ENCODE assay signal across 8 mouse cellular contexts in the genomic region with DNA sequence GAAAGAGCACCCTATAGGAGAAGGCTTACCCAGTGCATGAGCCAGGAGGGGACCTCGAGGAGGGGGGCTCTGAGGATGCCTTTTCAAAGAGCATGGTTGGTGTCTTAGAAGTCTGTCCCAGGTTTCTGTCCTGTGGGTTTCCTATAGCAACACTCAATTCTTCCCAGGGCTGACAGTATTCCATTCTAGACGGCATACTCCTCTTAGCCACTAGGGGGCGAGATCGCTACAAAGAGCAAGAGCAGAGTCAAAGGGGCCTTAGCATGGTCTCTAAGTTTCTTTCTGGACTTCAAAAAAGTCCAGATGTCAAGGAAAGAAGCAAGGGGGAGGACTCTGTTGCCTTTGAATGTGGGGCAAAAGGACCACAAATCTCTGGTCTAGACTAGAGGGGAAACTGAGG. TPM values are rescaled to one million over a fixed set of nuclear protein-coding genes. Genes with fewer than 3 reads are reported as not detected.
DNase-seq lines count a peak whose midpoint lies in the region; ATAC-seq and TF ChIP-seq lines count a peak whose summit lies in the region.

No protein-coding gene starts in this region.

- H3K4me1 ChIP-seq in thymus, adult 2 months (replicated peaks; ENCODE audit: control insufficient read depth, insufficient read depth, low read length): peaks cover 16% of the 10 kb centered on the region
- peaks cover 39% of the 10 kb centered on the region for H3K4me1 ChIP-seq in embryonic facial prominence, embryonic 10.5 days

- DNase-seq in embryo, embryonic 10 days (ENCODE audit: low spot score): peak; percentile 73
- DNase-seq in embryo, embryonic 9.5 days (ENCODE audit: extremely low spot score): no peak
- peak; percentile 64 for DNase-seq in thymus, adult 2 months
- DNase-seq in thymus, adult 18-20 months: no peak
- peak; percentile 57 for DNase-seq in embryonic facial prominence, embryonic 10.5 days (ENCODE audit: low spot score)
- peak; percentile 72 to 80 for DNase-seq in kidney, postnatal 25 days
- no peak for DNase-seq in right cerebral cortex, postnatal 36 days (ENCODE audit: low spot score in 2 of 2)

- 6% methylated on average over 4 of the region's 4 CpGs for WGBS in thymus, adult 2 months
- 8% methylated on average over 4 of the region's 4 CpGs for WGBS in embryonic facial prominence, embryonic 10.5 days

- no peak for TF ChIP-seq POLR2A in thymus, adult 2 months (IDR thresholded peaks at IDR 0.05; ENCODE audit: control insufficient read depth, extremely low read depth, insufficient read depth, low read length, poor library complexity)

- no peaks in the 10 kb centered on the region for H3K36me3 ChIP-seq in thymus, adult 2 months (ENCODE audit: control insufficient read depth, insufficient read depth, low read length)
- H3K36me3 ChIP-seq in embryonic facial prominence, embryonic 10.5 days (replicated peaks): no peaks in the 10 kb centered on the region

- no peaks in the 10 kb centered on the region for H3K27me3 ChIP-seq in thymus, adult 2 months (ENCODE audit: control insufficient read depth, insufficient read depth, low read length)
- H3K27me3 ChIP-seq in embryonic facial prominence, embryonic 10.5 days (replicated peaks; ENCODE audit: low read depth, poor library complexity, severe bottlenecking): peaks cover 21% of the 10 kb centered on the region

- TF ChIP-seq CTCF in thymus, adult 2 months (IDR thresholded peaks at IDR 0.05; ENCODE audit: borderline replicate concordance, control insufficient read depth, extremely low read depth, insufficient read depth, low read length, poor library complexity): no peak

- no peak overlapping the region for H3K27ac ChIP-seq in thymus, adult 2 months (ENCODE audit: control insufficient read depth, insufficient read depth, low read length)
- peak overlapping the region; percentile 55 for H3K27ac ChIP-seq in embryonic facial prominence, embryonic 10.5 days (replicated peaks)

- ATAC-seq in neutrophil, adult 5-6 weeks (ENCODE audit: extremely low read depth, insufficient number of reproducible peaks, low FRiP score, poor library complexity, severe bottlenecking): peak; percentile 36; the same call in 1 of the 2 replicates

- no peaks in the 10 kb centered on the region for H3K9me3 ChIP-seq in embryonic facial prominence, embryonic 10.5 days

- H3K4me3 ChIP-seq in thymus, adult 2 months (ENCODE audit: control insufficient read depth, insufficient read depth, low read length): no peak overlapping the region
- H3K4me3 ChIP-seq in embryonic facial prominence, embryonic 10.5 days: no peak overlapping the region

RNA-seq across cellular contexts. Expression of gene Irf2bpl, which starts 20.6 kb away (rescaled TPM):
- polyA plus RNA-seq in thymus, adult 2 months (2012; rRNA removed): 38.6 and 46.1 TPM in 2 replicates
- polyA plus RNA-seq in embryonic facial prominence, embryonic 10.5 days (2016; fragmentation: Nextera tagmentation; extraction: Ambion mirVana): 13.5 and 17.3 TPM in 2 replicates
- 22.7 and 23.0 TPM in 2 replicates for total RNA-seq in neutrophil, adult 5-6 weeks (2017)

RNA-seq across cellular contexts. Expression of gene Cipc, which starts 41.6 kb away (rescaled TPM):
- polyA plus RNA-seq in thymus, adult 2 months (2012; rRNA removed): 43.8 and 56.5 TPM in 2 replicates
- 35.1 and 37.1 TPM in 2 replicates for polyA plus RNA-seq in embryonic facial prominence, embryonic 10.5 days (2016; fragmentation: Nextera tagmentation; extraction: Ambion mirVana)
- total RNA-seq in neutrophil, adult 5-6 weeks (2017): 20.4 and 21.2 TPM in 2 replicates

Comparison
In these comparisons a context has a peak if more than half of its experiments do, and no peak if none do; other contexts are left out.
1. DNase-seq: peak in embryo, embryonic 10 days (single experiment), thymus, adult 2 months (single experiment), embryonic facial prominence, embryonic 10.5 days (single experiment) and kidney, postnatal 25 days (2 of 2); none in embryo, embryonic 9.5 days (single experiment), thymus, adult 18-20 months (0 of 2) and right cerebral cortex, postnatal 36 days (0 of 2).